Mouse (Mus musculus): ENCODE measurements at regions not wholly inside any gene's neighbourhood (a gene's known extent, or its start where the extent isn't known, plus 50 kb on each side); places are given as distances from the start of the nearest gene placed in this dataset.

- H3K4me2 ChIP-seq (ENCODE audit: low read depth, low read length, poor library complexity, severe bottlenecking): no peak overlapping the region
- no peaks in the 10 kb centered on the region for H3K27me3 ChIP-seq (ENCODE audit: insufficient read depth, low read length)
- TF ChIP-seq CTCF (IDR thresholded peaks at IDR 0.05): no peak
- H3K9me3 ChIP-seq (ENCODE audit: low read length): no peaks in the 10 kb centered on the region
- ATAC-seq (ENCODE audit: low FRiP score): no peak
- H3K27ac ChIP-seq (ENCODE audit: low read depth, low read length): no peak overlapping the region
- no peak overlapping the region for H3K9ac ChIP-seq (replicated peaks; ENCODE audit: low read length, poor library complexity, severe bottlenecking)
- H3K4me1 ChIP-seq (ENCODE audit: insufficient read depth, low read length): no peaks in the 10 kb centered on the region
- no peak for DNase-seq (ENCODE audit: low spot score)
- H3K36me3 ChIP-seq (ENCODE audit: insufficient read depth, low read length): no peaks in the 10 kb centered on the region
- no peak overlapping the region for H3K4me3 ChIP-seq (ENCODE audit: low read depth, low read length)
- WGBS: 79% methylated on average over 1 of the region's 1 CpGs
Observed at GRCm38 (mm10) chr12:95329666-95330065, 362.4 kb upstream of the Flrt2 start.

- ATAC-seq (ENCODE audit: low FRiP score) (no peak), DNase-seq (ENCODE audit: low spot score) (no peak)
- H3K4me1 ChIP-seq (ENCODE audit: insufficient read depth, low read length): no peaks in the 10 kb centered on the region
- H3K4me3 ChIP-seq (ENCODE audit: low read depth, low read length): no peak overlapping the region
- H3K9me3 ChIP-seq (ENCODE audit: low read length): no peaks in the 10 kb centered on the region
- H3K27me3 ChIP-seq (ENCODE audit: insufficient read depth, low read length): no peaks in the 10 kb centered on the region
- 91% methylated on average over 5 of the region's 5 CpGs for WGBS
- H3K36me3 ChIP-seq (ENCODE audit: insufficient read depth, low read length): no peaks in the 10 kb centered on the region
- no peak overlapping the region for H3K27ac ChIP-seq (ENCODE audit: low read depth, low read length)
- H3K4me2 ChIP-seq (ENCODE audit: low read depth, low read length, poor library complexity, severe bottlenecking): no peak overlapping the region
- TF ChIP-seq CTCF (IDR thresholded peaks at IDR 0.05): no peak
- no peak overlapping the region for H3K9ac ChIP-seq (replicated peaks; ENCODE audit: low read length, poor library complexity, severe bottlenecking)
Observed at GRCm38 (mm10) chr12:95347786-95348185, 344.2 kb upstream of the Flrt2 start.

GRCm38 (mm10) chr12:95355151-95355550, 336.9 kb upstream of the Flrt2 start:
- DNase-seq (ENCODE audit: low spot score): no peak
- no peak for TF ChIP-seq CTCF (IDR thresholded peaks at IDR 0.05)
- Histone ChIP-seq H3K36me3 (ENCODE audit: insufficient read depth, low read length) (no peaks in the 10 kb centered on the region), H3K4me2 (ENCODE audit: low read depth, low read length, poor library complexity, severe bottlenecking) (no peak overlapping the region), H3K27me3 (ENCODE audit: insufficient read depth, low read length) (no peaks in the 10 kb centered on the region), H3K9ac (replicated peaks; ENCODE audit: low read length, poor library complexity, severe bottlenecking) (no peak overlapping the region), H3K9me3 (ENCODE audit: low read length) (no peaks in the 10 kb centered on the region), H3K4me1 (ENCODE audit: insufficient read depth, low read length) (no peaks in the 10 kb centered on the region), H3K27ac (ENCODE audit: low read depth, low read length) (no peak overlapping the region), H3K4me3 (ENCODE audit: low read depth, low read length) (no peak overlapping the region)
- 18% methylated on average over 6 of the region's 6 CpGs for WGBS
- ATAC-seq (ENCODE audit: low FRiP score): no peak

GRCm38 (mm10) chr12:95384248-95384964, 307.6 kb upstream of the Flrt2 start:
- H3K9me3 ChIP-seq (ENCODE audit: low read length): no peaks in the 10 kb centered on the region
- H3K27me3 ChIP-seq (ENCODE audit: insufficient read depth, low read length): no peaks in the 10 kb centered on the region
- no peak for DNase-seq (ENCODE audit: low spot score)
- no peak overlapping the region for H3K4me3 ChIP-seq (ENCODE audit: low read depth, low read length)
- no peak for TF ChIP-seq CTCF (IDR thresholded peaks at IDR 0.05)
- H3K27ac ChIP-seq (ENCODE audit: low read depth, low read length): no peak overlapping the region
- H3K4me1 ChIP-seq (ENCODE audit: insufficient read depth, low read length): no peaks in the 10 kb centered on the region
- H3K9ac ChIP-seq (replicated peaks; ENCODE audit: low read length, poor library complexity, severe bottlenecking): no peak overlapping the region
- H3K36me3 ChIP-seq (ENCODE audit: insufficient read depth, low read length): no peaks in the 10 kb centered on the region
- no peak for ATAC-seq (ENCODE audit: low FRiP score)
- H3K4me2 ChIP-seq (ENCODE audit: low read depth, low read length, poor library complexity, severe bottlenecking): no peak overlapping the region
- WGBS: 53% methylated on average over 3 of the region's 3 CpGs

GRCm38 (mm10) chr12:95385688-95386087, 306.3 kb upstream of the Flrt2 start:
- 37% methylated on average over 3 of the region's 3 CpGs for WGBS

GRCm38 (mm10) chr12:95388185-95388584, 303.8 kb upstream of the Flrt2 start:
- ATAC-seq (ENCODE audit: low FRiP score) (no peak), DNase-seq (ENCODE audit: low spot score) (no peak)
- no peak for TF ChIP-seq CTCF (IDR thresholded peaks at IDR 0.05)
- 90% methylated on average over 2 of the region's 2 CpGs for WGBS
- H3K36me3 ChIP-seq (ENCODE audit: insufficient read depth, low read length): no peaks in the 10 kb centered on the region
- no peaks in the 10 kb centered on the region for H3K4me1 ChIP-seq (ENCODE audit: insufficient read depth, low read length)
- H3K4me3 ChIP-seq (ENCODE audit: low read depth, low read length): no peak overlapping the region
- H3K27me3 ChIP-seq (ENCODE audit: insufficient read depth, low read length): no peaks in the 10 kb centered on the region
- H3K9ac ChIP-seq (replicated peaks; ENCODE audit: low read length, poor library complexity, severe bottlenecking): no peak overlapping the region
- H3K4me2 ChIP-seq (ENCODE audit: low read depth, low read length, poor library complexity, severe bottlenecking): no peak overlapping the region
- H3K9me3 ChIP-seq (ENCODE audit: low read length): no peaks in the 10 kb centered on the region
- H3K27ac ChIP-seq (ENCODE audit: low read depth, low read length): no peak overlapping the region

More at GRCm38 (mm10) chr12:95385688-95386087, 306.3 kb upstream of the Flrt2 start:
- no peak for TF ChIP-seq CTCF (IDR thresholded peaks at IDR 0.05)
- no peak for DNase-seq (ENCODE audit: low spot score)
- no peak overlapping the region for H3K27ac ChIP-seq (ENCODE audit: low read depth, low read length)
- H3K4me2 ChIP-seq (ENCODE audit: low read depth, low read length, poor library complexity, severe bottlenecking): no peak overlapping the region
- no peak overlapping the region for H3K9ac ChIP-seq (replicated peaks; ENCODE audit: low read length, poor library complexity, severe bottlenecking)
- no peak for ATAC-seq (ENCODE audit: low FRiP score)
- no peaks in the 10 kb centered on the region for H3K36me3 ChIP-seq (ENCODE audit: insufficient read depth, low read length)
- H3K4me3 ChIP-seq (ENCODE audit: low read depth, low read length): no peak overlapping the region
- no peaks in the 10 kb centered on the region for H3K9me3 ChIP-seq (ENCODE audit: low read length)
- no peaks in the 10 kb centered on the region for H3K4me1 ChIP-seq (ENCODE audit: insufficient read depth, low read length)
- no peaks in the 10 kb centered on the region for H3K27me3 ChIP-seq (ENCODE audit: insufficient read depth, low read length)

Measured in midbrain, postnatal 0 days (tissue).